Mouse (Mus musculus): ENCODE measurements around the gene S100g. TPM values are rescaled to one million over a fixed set of nuclear protein-coding genes. Genes with fewer than 3 reads are reported as not detected.

The S100g gene
- total RNA-seq, 1 experiment: 0.54 TPM

DNA sequence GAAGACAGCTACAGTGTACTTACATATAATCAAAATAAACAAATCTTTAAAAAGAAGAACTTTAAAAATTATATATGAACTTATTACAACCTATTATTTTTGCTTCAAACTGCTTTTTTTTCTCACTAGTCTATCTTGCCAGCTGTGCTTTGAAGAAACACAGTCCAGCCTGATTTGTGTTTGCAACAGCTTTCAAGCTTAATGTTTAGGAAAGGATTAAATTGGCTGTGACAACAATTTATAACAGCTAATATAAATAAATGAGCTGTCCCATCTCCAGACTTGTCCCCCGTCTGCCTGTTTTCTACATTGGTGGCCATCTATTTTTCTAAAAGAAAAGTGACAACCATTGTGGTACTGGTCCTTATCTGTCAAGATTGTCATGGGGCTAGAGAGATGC, 22.4 kb downstream of the S100g start:
- no peak overlapping the region for H3K9ac ChIP-seq (ENCODE audit: insufficient read depth, low read depth, low read length, poor library complexity, severe bottlenecking)
- in situ Hi-C loops (cut with MboI; ENCODE audit: low sequenced_read_pairs in 2 of 2, unreplicated experiment in 2 of 2): no loop called here
- no peaks in the 10 kb centered on the region for H3K4me1 ChIP-seq (ENCODE audit: control insufficient read depth in 2 of 2, insufficient read depth in 2 of 2, low read length in 2 of 2, poor library complexity in 1 of 2)
- H3K9me3 ChIP-seq (ENCODE audit: control insufficient read depth, insufficient read depth, low read depth, low read length): no peaks in the 10 kb centered on the region
- no peak overlapping the region for H3K4me3 ChIP-seq (ENCODE audit: insufficient read depth in 1 of 2, low read depth in 1 of 2, low read length in 2 of 2, poor library complexity in 1 of 2, severe bottlenecking in 1 of 2)
- H3K36me3 ChIP-seq (ENCODE audit: control insufficient read depth, insufficient read depth, low read length, poor library complexity, severe bottlenecking): no peaks in the 10 kb centered on the region
- TF ChIP-seq CHD2 (IDR thresholded peaks at IDR 0.05; ENCODE audit: low read depth, low read length): no peak
- no peak for TF ChIP-seq ZNF384 (IDR thresholded peaks at IDR 0.05; ENCODE audit: low read depth, low read length)
- no peak for DNase-seq (ENCODE audit: low read depth, low spot score)
- no peak overlapping the region for H3K27ac ChIP-seq (ENCODE audit: insufficient read depth, low read depth, low read length, poor library complexity, severe bottlenecking)

DNA sequence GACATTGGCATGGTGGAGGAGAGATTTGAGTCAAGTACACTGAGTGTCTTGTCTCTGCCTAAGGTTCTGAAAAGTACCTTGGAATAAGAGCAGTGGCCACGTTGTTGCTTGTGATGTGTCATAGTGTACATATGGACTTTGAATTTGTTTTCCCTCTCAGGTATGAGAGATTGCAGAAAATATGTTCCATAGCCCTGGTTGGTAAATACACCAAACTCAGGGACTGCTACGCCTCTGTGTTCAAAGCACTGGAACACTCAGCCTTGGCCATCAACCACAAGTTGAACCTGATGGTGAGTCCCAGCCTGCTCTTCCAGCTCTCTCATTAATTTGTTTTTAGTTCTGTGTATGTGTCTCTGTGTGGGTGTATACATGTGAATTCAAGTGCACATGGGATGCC, 32.9 kb downstream of the S100g start:
- no peaks in the 10 kb centered on the region for H3K4me1 ChIP-seq (ENCODE audit: control insufficient read depth in 2 of 2, insufficient read depth in 2 of 2, low read length in 2 of 2, poor library complexity in 1 of 2)
- no peak overlapping the region for H3K27ac ChIP-seq (ENCODE audit: insufficient read depth, low read depth, low read length, poor library complexity, severe bottlenecking)
- peaks cover 3% of the 10 kb centered on the region; the same call in 1 of the 2 replicates for H3K36me3 ChIP-seq (ENCODE audit: control insufficient read depth, insufficient read depth, low read length, poor library complexity, severe bottlenecking)
- no peaks in the 10 kb centered on the region for H3K9me3 ChIP-seq (ENCODE audit: control insufficient read depth, insufficient read depth, low read depth, low read length)
- DNase-seq (ENCODE audit: low read depth, low spot score): no peak
- no peak overlapping the region for H3K4me3 ChIP-seq (ENCODE audit: insufficient read depth in 1 of 2, low read depth in 1 of 2, low read length in 2 of 2, poor library complexity in 1 of 2, severe bottlenecking in 1 of 2)
- in situ Hi-C loops (cut with MboI; ENCODE audit: low sequenced_read_pairs in 2 of 2, unreplicated experiment in 2 of 2): no loop called here
- no peak overlapping the region for H3K9ac ChIP-seq (ENCODE audit: insufficient read depth, low read depth, low read length, poor library complexity, severe bottlenecking)
- TF ChIP-seq ZC3H11A (IDR thresholded peaks at IDR 0.05; ENCODE audit: borderline replicate concordance, low read depth, low read length) (no peak), MAFK (IDR thresholded peaks at IDR 0.05; ENCODE audit: insufficient read depth, low read depth, low read length) (no peak), CHD2 (IDR thresholded peaks at IDR 0.05; ENCODE audit: low read depth, low read length) (no peak), ZNF384 (IDR thresholded peaks at IDR 0.05; ENCODE audit: low read depth, low read length) (no peak), HCFC1 (IDR thresholded peaks at IDR 0.05; ENCODE audit: borderline replicate concordance, insufficient read depth, low read length) (no peak)

DNA sequence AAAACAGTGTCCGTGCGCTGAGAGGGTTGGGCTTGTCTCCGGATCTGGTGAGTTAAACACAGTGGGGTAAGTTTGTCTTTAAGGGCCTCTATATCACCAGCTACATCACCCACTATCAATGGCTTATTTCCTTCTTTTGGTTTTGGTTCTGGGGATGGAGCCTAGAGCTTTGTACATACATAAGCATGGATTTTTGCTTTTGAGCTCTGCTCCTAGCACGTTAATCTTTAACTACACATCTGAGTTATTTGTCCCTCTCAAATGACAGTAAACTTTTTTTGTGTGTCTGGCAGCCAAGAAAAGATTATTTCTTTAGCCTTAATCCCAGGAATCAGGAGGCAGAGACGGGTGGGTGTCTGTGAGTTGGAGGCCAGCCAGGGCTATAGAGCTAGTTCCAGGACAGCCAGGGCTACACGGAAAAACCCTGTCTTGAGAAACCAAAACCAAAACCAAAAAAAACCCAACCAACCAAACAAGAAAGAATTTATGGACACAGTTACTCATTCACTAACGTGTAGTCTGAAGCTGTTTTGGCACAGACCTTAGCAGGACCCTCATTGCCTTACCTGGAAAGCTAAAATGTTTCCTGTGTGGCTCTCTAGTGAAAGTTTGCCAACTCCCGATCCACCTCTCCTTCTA, 42.8 kb downstream of the S100g start:
- H3K27ac ChIP-seq (ENCODE audit: insufficient read depth, low read depth, low read length, poor library complexity, severe bottlenecking): no peak overlapping the region
- H3K36me3 ChIP-seq (ENCODE audit: control insufficient read depth, insufficient read depth, low read length, poor library complexity, severe bottlenecking): no peaks in the 10 kb centered on the region
- no peak overlapping the region for H3K9ac ChIP-seq (ENCODE audit: insufficient read depth, low read depth, low read length, poor library complexity, severe bottlenecking)
- no peaks in the 10 kb centered on the region for H3K4me1 ChIP-seq (ENCODE audit: control insufficient read depth in 2 of 2, insufficient read depth in 2 of 2, low read length in 2 of 2, poor library complexity in 1 of 2)
- DNase-seq (ENCODE audit: low read depth, low spot score): no peak
- no peak overlapping the region for H3K4me3 ChIP-seq (ENCODE audit: insufficient read depth in 1 of 2, low read depth in 1 of 2, low read length in 2 of 2, poor library complexity in 1 of 2, severe bottlenecking in 1 of 2)
- H3K9me3 ChIP-seq (ENCODE audit: control insufficient read depth, insufficient read depth, low read depth, low read length): no peaks in the 10 kb centered on the region
- no peak for TF ChIP-seq ZC3H11A (IDR thresholded peaks at IDR 0.05; ENCODE audit: borderline replicate concordance, low read depth, low read length)
- no peak for TF ChIP-seq CHD2 (IDR thresholded peaks at IDR 0.05; ENCODE audit: low read depth, low read length)
- TF ChIP-seq HCFC1 (IDR thresholded peaks at IDR 0.05; ENCODE audit: borderline replicate concordance, insufficient read depth, low read length): no peak
- TF ChIP-seq MAFK (IDR thresholded peaks at IDR 0.05; ENCODE audit: insufficient read depth, low read depth, low read length): no peak
- TF ChIP-seq ZNF384 (IDR thresholded peaks at IDR 0.05; ENCODE audit: low read depth, low read length): no peak
- in situ Hi-C loops (cut with MboI; ENCODE audit: low sequenced_read_pairs in 2 of 2, unreplicated experiment in 2 of 2): no loop called here

DNA sequence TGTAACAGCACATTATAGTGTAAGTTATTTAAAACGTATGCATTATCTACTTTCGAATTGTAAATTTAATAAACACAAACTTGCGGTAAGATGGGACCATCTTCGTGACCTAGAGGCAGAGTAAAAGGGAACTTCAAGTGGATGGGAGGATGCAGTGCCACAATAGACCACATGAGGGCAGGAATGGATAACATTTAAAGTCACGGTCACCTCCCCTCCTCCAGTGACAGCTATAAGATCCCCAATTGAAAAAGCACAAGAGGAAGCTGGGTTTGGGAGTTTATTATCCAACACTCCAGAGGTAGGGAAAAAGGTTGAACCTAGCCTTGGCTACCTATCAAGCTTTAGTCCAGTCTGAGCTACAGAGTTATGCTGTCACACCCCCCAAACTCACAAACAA, 48.7 kb downstream of the S100g start:
- in situ Hi-C loops (cut with MboI; ENCODE audit: low sequenced_read_pairs in 2 of 2, unreplicated experiment in 2 of 2): no loop called here
- TF ChIP-seq HCFC1 (IDR thresholded peaks at IDR 0.05; ENCODE audit: borderline replicate concordance, insufficient read depth, low read length): no peak
- TF ChIP-seq ZC3H11A (IDR thresholded peaks at IDR 0.05; ENCODE audit: borderline replicate concordance, low read depth, low read length): 0 out of 2 replicates have a peak, but pooled peaks have one; percentile 14
- Histone ChIP-seq H3K9ac (ENCODE audit: insufficient read depth, low read depth, low read length, poor library complexity, severe bottlenecking) (no peak overlapping the region), H3K27ac (ENCODE audit: insufficient read depth, low read depth, low read length, poor library complexity, severe bottlenecking) (no peak overlapping the region), H3K36me3 (ENCODE audit: control insufficient read depth, insufficient read depth, low read length, poor library complexity, severe bottlenecking) (no peaks in the 10 kb centered on the region), H3K4me1 (ENCODE audit: control insufficient read depth in 2 of 2, insufficient read depth in 2 of 2, low read length in 2 of 2, poor library complexity in 1 of 2) (no peaks in the 10 kb centered on the region), H3K9me3 (ENCODE audit: control insufficient read depth, insufficient read depth, low read depth, low read length) (no peaks in the 10 kb centered on the region), H3K4me3 (ENCODE audit: insufficient read depth in 1 of 2, low read depth in 1 of 2, low read length in 2 of 2, poor library complexity in 1 of 2, severe bottlenecking in 1 of 2) (no peak overlapping the region)
- DNase-seq (ENCODE audit: low read depth, low spot score): no peak

DNA sequence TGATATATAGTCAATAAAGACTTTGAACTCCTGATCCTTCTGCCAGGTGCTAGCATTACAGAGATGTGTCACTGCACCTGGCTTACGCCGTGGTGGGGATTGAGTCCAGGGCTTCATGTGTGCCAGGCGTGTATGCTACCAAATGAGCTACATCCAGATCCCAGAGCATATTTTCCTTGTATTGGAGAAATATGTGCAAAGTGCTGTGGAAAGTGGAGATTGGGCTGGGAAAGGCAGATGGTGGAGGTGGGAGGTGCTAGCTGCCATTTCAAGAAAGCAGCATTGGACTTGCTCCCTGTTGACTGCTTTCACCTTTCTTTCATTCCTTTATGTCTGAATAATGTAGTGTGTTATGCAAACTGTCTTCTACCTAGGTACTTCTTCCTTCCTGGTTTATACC, 50.7 kb downstream of the S100g start:
- H3K4me1 ChIP-seq (ENCODE audit: control insufficient read depth in 2 of 2, insufficient read depth in 2 of 2, low read length in 2 of 2, poor library complexity in 1 of 2): no peaks in the 10 kb centered on the region
- no peak overlapping the region for H3K27ac ChIP-seq (ENCODE audit: insufficient read depth, low read depth, low read length, poor library complexity, severe bottlenecking)
- TF ChIP-seq CHD2 (IDR thresholded peaks at IDR 0.05; ENCODE audit: low read depth, low read length): no peak
- no peak for TF ChIP-seq MAFK (IDR thresholded peaks at IDR 0.05; ENCODE audit: insufficient read depth, low read depth, low read length)
- TF ChIP-seq ZC3H11A (IDR thresholded peaks at IDR 0.05; ENCODE audit: borderline replicate concordance, low read depth, low read length): no peak
- H3K9ac ChIP-seq (ENCODE audit: insufficient read depth, low read depth, low read length, poor library complexity, severe bottlenecking): no peak overlapping the region
- H3K9me3 ChIP-seq (ENCODE audit: control insufficient read depth, insufficient read depth, low read depth, low read length): no peaks in the 10 kb centered on the region
- in situ Hi-C loops (cut with MboI; ENCODE audit: low sequenced_read_pairs in 2 of 2, unreplicated experiment in 2 of 2): no loop called here
- H3K36me3 ChIP-seq (ENCODE audit: control insufficient read depth, insufficient read depth, low read length, poor library complexity, severe bottlenecking): no peaks in the 10 kb centered on the region
- H3K4me3 ChIP-seq (ENCODE audit: insufficient read depth in 1 of 2, low read depth in 1 of 2, low read length in 2 of 2, poor library complexity in 1 of 2, severe bottlenecking in 1 of 2): no peak overlapping the region
- no peak for DNase-seq (ENCODE audit: low read depth, low spot score)

Other genes with a start within 250 kb of the S100g start
- 158 and 276 TPM in 2 replicates for gene Rbbp7, start 204.2 kb downstream of the S100g start, total RNA-seq (2012; rRNA removed)
- gene Txlng, start 135.1 kb downstream of the S100g start, total RNA-seq (2012; rRNA removed): 36.5 and 42.4 TPM in 2 replicates
- gene Syap1, start 76.2 kb downstream of the S100g start, total RNA-seq (2012; rRNA removed): 7.1 and 11.8 TPM in 2 replicates
- 15.1 and 23.4 TPM in 2 replicates for gene Ctps2, start 63.4 kb downstream of the S100g start, total RNA-seq (2012; rRNA removed)

All from ES-E14 (cell line).